ENCODE assay signal across 8 mouse cellular contexts in genomic region chr13:67360131-67360744, GRCm38 (mm10). TPM values are rescaled to one million over a fixed set of nuclear protein-coding genes. Genes with fewer than 3 reads are reported as not detected.
DNase-seq lines count a peak whose midpoint lies in the region; ATAC-seq and TF ChIP-seq lines count a peak whose summit lies in the region.

TSS of gene Gm28044 (minus strand) at chr13:67360536.
TSS of gene Zfp953 (minus strand) at chr13:67360605.

- no peaks in the 10 kb centered on the region for H3K9me3 ChIP-seq in heart, embryonic 12.5 days (replicated peaks)
- H3K9me3 ChIP-seq in kidney, postnatal 0 days (replicated peaks; ENCODE audit: low read length): no peaks in the 10 kb centered on the region
- H3K9me3 ChIP-seq in liver, embryonic 11.5 days (ENCODE audit: control insufficient read depth, low read length): no peaks in the 10 kb centered on the region
- H3K9me3 ChIP-seq in stomach, embryonic 14.5 days (ENCODE audit: control insufficient read depth, low read depth, low read length): no peaks in the 10 kb centered on the region

- H3K4me3 ChIP-seq in heart, embryonic 12.5 days: peak within 1 kb of the TSS; percentile 90
- H3K4me3 ChIP-seq in kidney, postnatal 0 days (replicated peaks; ENCODE audit: low read depth, low read length): peak within 1 kb of the TSS; percentile 80
- H3K4me3 ChIP-seq in liver, embryonic 11.5 days (ENCODE audit: low read depth, low read length): peak within 1 kb of the TSS; percentile 55
- peak within 1 kb of the TSS; percentile 83 for H3K4me3 ChIP-seq in stomach, embryonic 14.5 days (ENCODE audit: low read depth, low read length)

- no peaks in the 10 kb centered on the region for H3K4me1 ChIP-seq in heart, embryonic 12.5 days (replicated peaks)
- H3K4me1 ChIP-seq in kidney, postnatal 0 days (replicated peaks; ENCODE audit: insufficient read depth, low read length): no peaks in the 10 kb centered on the region
- H3K4me1 ChIP-seq in liver, embryonic 11.5 days (replicated peaks; ENCODE audit: control insufficient read depth, insufficient read depth, low read length): no peaks in the 10 kb centered on the region
- H3K4me1 ChIP-seq in stomach, embryonic 14.5 days (ENCODE audit: control insufficient read depth, insufficient read depth, low read length): 0 out of 2 replicates have a peak, but pooled peaks cover 7% of the 10 kb centered on the region

- 0% methylated on average over 15 of the region's 15 CpGs for WGBS in heart, embryonic 12.5 days
- under 1% methylated on average over 15 of the region's 15 CpGs for WGBS in kidney, postnatal 0 days
- under 1% methylated on average over 15 of the region's 15 CpGs for WGBS in liver, embryonic 11.5 days
- WGBS in stomach, embryonic 14.5 days: 0% methylated on average over 15 of the region's 15 CpGs

- peak; percentile 41 for TF ChIP-seq CTCF in kidney, postnatal 0 days (IDR thresholded peaks at IDR 0.05; ENCODE audit: low read depth)

- DNase-seq in CD4-positive helper T cell, adult 2 months (ENCODE audit: low read depth, low spot score): peak; percentile 89
- DNase-seq in brain, embryonic 18.5 days (ENCODE audit: low read depth, low spot score): peak; percentile 74
- DNase-seq in kidney, postnatal 0 days (ENCODE audit: low spot score): peak; percentile 91
- DNase-seq in liver, embryonic 11.5 days (ENCODE audit: low spot score): peak; percentile 80
- DNase-seq in naive thymus-derived CD4-positive, alpha-beta T cell, adult 2 months (ENCODE audit: low read depth): peak; percentile 93

- peak within 1 kb of the TSS; percentile 78 for H3K27ac ChIP-seq in heart, embryonic 12.5 days (ENCODE audit: poor library complexity, severe bottlenecking)
- H3K27ac ChIP-seq in kidney, postnatal 0 days: peak within 1 kb of the TSS; percentile 79
- no peak within 1 kb of the TSS for H3K27ac ChIP-seq in liver, embryonic 11.5 days (ENCODE audit: low read depth, low read length)
- H3K27ac ChIP-seq in stomach, embryonic 14.5 days (ENCODE audit: low read length): peak within 1 kb of the TSS; percentile 21; the same call in 1 of the 2 replicates

- H3K9ac ChIP-seq in heart, embryonic 12.5 days: peak within 1 kb of the TSS; percentile 85
- H3K9ac ChIP-seq in kidney, postnatal 0 days (ENCODE audit: low read depth, low read length): peak within 1 kb of the TSS; percentile 77
- peak within 1 kb of the TSS; percentile 65 for H3K9ac ChIP-seq in liver, embryonic 11.5 days (ENCODE audit: low read depth, low read length)
- peak within 1 kb of the TSS; percentile 53 for H3K9ac ChIP-seq in stomach, embryonic 14.5 days (replicated peaks; ENCODE audit: low read depth, low read length)

- no peaks in the 10 kb centered on the region for H3K36me3 ChIP-seq in heart, embryonic 12.5 days
- H3K36me3 ChIP-seq in kidney, postnatal 0 days (ENCODE audit: insufficient read depth, low read length): no peaks in the 10 kb centered on the region
- no peaks in the 10 kb centered on the region for H3K36me3 ChIP-seq in liver, embryonic 11.5 days (ENCODE audit: control insufficient read depth, insufficient read depth, low read length)
- H3K36me3 ChIP-seq in stomach, embryonic 14.5 days (ENCODE audit: control insufficient read depth, insufficient read depth, low read length): no peaks in the 10 kb centered on the region

- H3K4me2 ChIP-seq in heart, embryonic 12.5 days: peak within 1 kb of the TSS; percentile 77
- peak within 1 kb of the TSS; percentile 78 for H3K4me2 ChIP-seq in kidney, postnatal 0 days (ENCODE audit: low read length)
- H3K4me2 ChIP-seq in liver, embryonic 11.5 days: peak within 1 kb of the TSS; percentile 64
- H3K4me2 ChIP-seq in stomach, embryonic 14.5 days (replicated peaks; ENCODE audit: low read depth, low read length): peak within 1 kb of the TSS; percentile 64

- peak; percentile 90 for ATAC-seq in erythroid progenitor cell, adult 5-6 weeks (replicated peaks; ENCODE audit: low FRiP score, poor library complexity, severe bottlenecking)
- ATAC-seq in heart, embryonic 12.5 days (ENCODE audit: insufficient number of reproducible peaks, low FRiP score): peak; percentile 92
- ATAC-seq in kidney, postnatal 0 days (replicated peaks; ENCODE audit: low FRiP score, low read depth): peak; percentile 93
- peak; percentile 84 for ATAC-seq in liver, embryonic 11.5 days (replicated peaks; ENCODE audit: low FRiP score)
- ATAC-seq in stomach, embryonic 14.5 days (ENCODE audit: insufficient number of reproducible peaks, insufficient read depth, low FRiP score, low read depth): peak; percentile 91

- H3K27me3 ChIP-seq in heart, embryonic 12.5 days (replicated peaks): no peaks in the 10 kb centered on the region
- H3K27me3 ChIP-seq in kidney, postnatal 0 days (ENCODE audit: insufficient read depth, low read length): no peaks in the 10 kb centered on the region
- no peaks in the 10 kb centered on the region for H3K27me3 ChIP-seq in liver, embryonic 11.5 days (replicated peaks; ENCODE audit: control insufficient read depth, insufficient read depth, low read length)
- H3K27me3 ChIP-seq in stomach, embryonic 14.5 days (ENCODE audit: control insufficient read depth, insufficient read depth, low read length): no peaks in the 10 kb centered on the region

RNA-seq across cellular contexts. Expression of gene Gm28044, which starts in this region (rescaled TPM):
- 11.7 TPM in 1 of 2 replicates, not detected in the other for total RNA-seq in erythroid progenitor cell, adult 5-6 weeks (2015; ENCODE audit: low replicate concordance)
- not detected in 2 replicates for total RNA-seq in erythroid progenitor cell, adult 5-6 weeks (2017; ENCODE audit: low replicate concordance)
- 0.59 and 2.2 TPM in 2 replicates for polyA plus RNA-seq in heart, embryonic 12.5 days (2016; fragmentation: Nextera tagmentation; extraction: Ambion mirVana)
- 0.36 and 0.37 TPM in 2 replicates for polyA plus RNA-seq in kidney, postnatal 0 days (2015; fragmentation: Nextera tagmentation; extraction: Ambion mirVana)
- polyA plus RNA-seq in liver, embryonic 11.5 days (2014; fragmentation: Nextera tagmentation; extraction: Ambion mirVana): 0.41 and 0.58 TPM in 2 replicates
- polyA plus RNA-seq in stomach, embryonic 14.5 days (2014; fragmentation: Nextera tagmentation; extraction: Ambion mirVana): not detected in 2 replicates

RNA-seq across cellular contexts. Expression of gene Zfp953, which starts in this region (rescaled TPM):
- total RNA-seq in erythroid progenitor cell, adult 5-6 weeks (2015; ENCODE audit: low replicate concordance): 0.84 and 4.7 TPM in 2 replicates
- 4.5 and 5.8 TPM in 2 replicates for total RNA-seq in erythroid progenitor cell, adult 5-6 weeks (2017; ENCODE audit: low replicate concordance)
- polyA plus RNA-seq in heart, embryonic 12.5 days (2016; fragmentation: Nextera tagmentation; extraction: Ambion mirVana): 0.80 and 0.93 TPM in 2 replicates
- polyA plus RNA-seq in kidney, postnatal 0 days (2015; fragmentation: Nextera tagmentation; extraction: Ambion mirVana): 1.1 and 1.3 TPM in 2 replicates
- polyA plus RNA-seq in liver, embryonic 11.5 days (2014; fragmentation: Nextera tagmentation; extraction: Ambion mirVana): 1.5 and 1.9 TPM in 2 replicates
- polyA plus RNA-seq in stomach, embryonic 14.5 days (2014; fragmentation: Nextera tagmentation; extraction: Ambion mirVana): 1.5 and 1.8 TPM in 2 replicates
